Mouse (Mus musculus) ES-Bruce4 (cell line): ENCODE measurements around the gene Tasp1.

Experiments used
- CTCF ChIP-seq: IDR thresholded peaks from one replicate; pipeline ENCODE4 v1.8.1; 2011; ENCODE audit warnings: low read depth, low read length
- POLR2A ChIP-seq: IDR thresholded peaks from one replicate; pipeline ENCODE4 v1.8.1; 2011; ENCODE audit warnings: low read length; ENCODE audit not compliant: insufficient read depth

DNA sequence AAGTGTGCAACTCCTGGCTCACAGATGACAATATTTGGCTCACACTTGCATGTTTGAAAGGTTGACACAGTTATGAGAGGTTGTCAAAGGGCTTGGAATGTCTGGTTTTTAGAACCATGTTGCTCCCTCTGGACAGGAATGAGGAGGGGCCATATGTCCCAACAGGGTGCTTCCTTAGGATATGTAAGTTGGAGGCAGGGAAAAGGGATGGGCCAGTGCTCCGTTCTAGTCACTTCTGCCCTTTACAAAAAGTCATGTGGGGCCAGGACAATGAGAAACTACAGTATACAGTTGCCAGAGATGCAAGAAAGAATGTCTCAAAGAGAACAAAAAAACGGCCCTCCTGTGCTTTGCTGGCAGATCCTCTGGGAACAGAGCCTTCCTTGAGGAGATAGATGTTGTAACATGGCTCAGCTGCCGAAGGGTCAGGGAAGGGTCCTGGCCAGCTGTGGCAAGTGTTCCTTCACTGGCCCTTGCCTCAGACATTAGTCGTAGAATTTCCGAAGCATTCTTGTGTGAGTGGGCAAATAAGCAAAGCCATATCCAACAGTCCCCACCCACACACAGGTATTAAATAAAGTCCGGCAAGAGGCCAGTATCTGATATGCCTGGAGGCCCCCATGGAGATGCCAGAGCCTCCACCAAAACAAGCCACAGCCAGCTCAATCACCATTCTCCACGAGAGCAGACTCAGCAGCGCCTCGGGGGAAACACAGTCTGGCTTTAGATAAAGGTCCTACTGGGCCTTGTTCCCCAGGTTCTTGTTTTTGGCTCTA, 274.1 kb downstream of the Tasp1 start:
- no peak for TF ChIP-seq CTCF
- TF ChIP-seq POLR2A = no peak
